Mouse (Mus musculus) layer of hippocampus, adult 9-11 months (tissue): Measurements from ENCODE around the gene Slc44a5.

ENCODE experiments used
- DNase-seq: peaks from one replicate; pipeline ENCODE4 v3.0.0; 2022

The Slc44a5 gene

DNA sequence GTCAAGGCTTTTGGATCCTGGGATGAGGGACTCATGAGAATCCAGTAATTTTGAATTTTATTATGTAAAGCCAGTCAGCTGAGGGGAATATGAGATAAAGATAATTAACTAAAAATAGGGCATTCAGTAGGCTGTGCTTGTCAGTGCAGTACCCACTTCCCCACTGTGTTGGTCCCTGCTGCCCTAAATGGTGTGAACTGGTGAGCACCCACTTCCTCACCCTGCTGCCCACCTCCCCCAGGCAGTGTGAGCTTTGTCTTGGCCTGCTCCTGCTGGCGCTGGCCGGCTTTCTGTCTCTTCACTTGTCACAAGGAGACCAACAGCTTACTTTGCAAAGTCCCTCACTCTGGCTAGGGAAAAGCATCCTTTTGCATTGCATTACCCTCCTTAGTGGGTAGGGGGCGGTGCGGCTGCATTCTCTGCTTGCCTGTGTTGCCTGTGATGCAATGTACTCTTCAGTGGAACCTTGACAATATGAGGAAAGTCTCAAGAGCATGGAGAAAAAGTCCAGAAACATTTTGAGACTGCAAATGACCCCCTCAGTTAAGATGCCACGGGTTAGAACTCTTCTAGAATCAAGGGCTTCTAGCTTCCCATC is 344.5 kb downstream of the Slc44a5 start:
- DNase-seq, result no peak
